Mouse (Mus musculus) kidney, embryonic 16.5 days (tissue): ENCODE data around the gene Map3k11. TPM values are rescaled to one million over a fixed set of nuclear protein-coding genes. Genes with fewer than 3 reads are reported as not detected.
A peak's percentile ranks its signal among the peaks of the same experiment; 100 is the strongest.

ENCODE experiments used
- ATAC-seq: fragments of 200-750 bp; cut with Nextera tagmentation; 2 replicates; pipeline ENCODE4 v1.8.0; 2017; ENCODE audit warnings: moderate TSS enrichment; ENCODE audit not compliant: low FRiP score, low TSS enrichment
- H3K27ac ChIP-seq: fragments of 300-500 bp; sonication (generic); 2 replicates; pipeline ENCODE4 v1.5.1; 2014; ENCODE audit warnings: low read length
- H3K27me3 ChIP-seq: fragments of 300-500 bp; sonication (generic); 2 replicates; pipeline ENCODE4 v1.6.1; 2014; ENCODE audit warnings: low read length, control low read depth, mixed read lengths; ENCODE audit not compliant: insufficient read depth
- H3K36me3 ChIP-seq: fragments of 300-500 bp; sonication (generic); 2 replicates; pipeline ENCODE4 v1.6.1; 2014; ENCODE audit warnings: low read length, control low read depth, mixed read lengths; ENCODE audit not compliant: insufficient read depth
- H3K4me1 ChIP-seq: fragments of 300-500 bp; sonication (generic); 2 replicates; pipeline ENCODE4 v1.6.1; 2014; ENCODE audit warnings: low read length, control low read depth, mixed read lengths; ENCODE audit not compliant: insufficient read depth
- H3K4me2 ChIP-seq: fragments of 300-500 bp; sonication (generic); replicated peaks from 2 replicates; pipeline ENCODE4 v1.6.1; 2014; ENCODE audit warnings: low read depth, low read length
- H3K4me3 ChIP-seq: fragments of 300-500 bp; sonication (generic); 2 replicates; pipeline ENCODE4 v1.5.1; 2014; ENCODE audit warnings: mild to moderate bottlenecking, low read length
- H3K9ac ChIP-seq: fragments of 300-500 bp; sonication (generic); replicated peaks from 2 replicates; pipeline ENCODE4 v1.6.1; 2014; ENCODE audit warnings: low read length
- H3K9me3 ChIP-seq: fragments of 300-500 bp; sonication (generic); 2 replicates; pipeline ENCODE4 v1.6.1; 2016; ENCODE audit warnings: low read length, control low read depth
- WGBS: fragments of 180-500 bp; shearing (Covaris S2); extraction: QIAGEN DNeasy Blood & Tissue Kit; methylation state at CpG from one replicate; pipeline ENCODE4 v1.1.7; 2014; 5-methylcytosine and 5-hydroxymethylcytosine counted together
- polyA plus RNA-seq: library from polyadenylated mRNA; unstranded; fragments of >200 nt; fragmentation: Nextera tagmentation; extraction: Ambion mirVana; gene quantifications from 2 replicates; pipeline ENCODE4 v1.2.1, GENCODE M21; 2015

Gene Map3k11
- 41.5 and 43.8 TPM in 2 replicates for polyA plus RNA-seq

GRCm38 (mm10) chr19:5688200-5689087 is at the start of gene Map3k11, which contains the start of gene Pcnx3:
Map3k11 (plus strand) TSS chr19:5688742.
Pcnx3 (minus strand) TSS chr19:5688908.
- peak within 1 kb of the TSS; percentile 98 for H3K4me2 ChIP-seq
- peaks cover 44% of the 10 kb centered on the region for H3K4me1 ChIP-seq
- H3K36me3 ChIP-seq = peaks cover 41% of the 10 kb centered on the region
- ATAC-seq = peak; percentile 91
- H3K9me3 ChIP-seq = no peaks in the 10 kb centered on the region
- H3K27ac ChIP-seq = peak within 1 kb of the TSS; percentile 98
- H3K4me3 ChIP-seq = peak within 1 kb of the TSS; percentile 89
- H3K27me3 ChIP-seq = no peaks in the 10 kb centered on the region
- peak within 1 kb of the TSS; percentile 86 for H3K9ac ChIP-seq
- under 1% methylated on average over 69 of the region's 69 CpGs for WGBS

GRCm38 (mm10) chr19:5640339-5640738 is 48.2 kb upstream of the Map3k11 start:
- 58% methylated on average over 9 of the region's 9 CpGs for WGBS

GRCm38 (mm10) chr19:5641021-5641420 is 47.5 kb upstream of the Map3k11 start:
- no peak overlapping the region for H3K27ac ChIP-seq
- H3K9me3 ChIP-seq = no peaks in the 10 kb centered on the region
- H3K4me3 ChIP-seq = no peak overlapping the region
- peaks cover 17% of the 10 kb centered on the region for H3K4me1 ChIP-seq
- H3K27me3 ChIP-seq = no peaks in the 10 kb centered on the region
- 94% methylated on average over 17 of the region's 17 CpGs for WGBS
- H3K4me2 ChIP-seq = no peak overlapping the region
- H3K36me3 ChIP-seq = peaks cover 58% of the 10 kb centered on the region
- no peak overlapping the region for H3K9ac ChIP-seq
- no peak for ATAC-seq

More at GRCm38 (mm10) chr19:5640339-5640738, 48.2 kb upstream of the Map3k11 start:
- Histone ChIP-seq H3K4me2 (no peak overlapping the region), H3K36me3 (peaks cover 51% of the 10 kb centered on the region), H3K9ac (peak overlapping the region; percentile 36), H3K4me1 (peaks cover 17% of the 10 kb centered on the region), H3K27ac (no peak overlapping the region), H3K4me3 (no peak overlapping the region), H3K9me3 (no peaks in the 10 kb centered on the region), H3K27me3 (no peaks in the 10 kb centered on the region)
- no peak for ATAC-seq

- no peak for ATAC-seq
- Histone ChIP-seq H3K36me3 (peaks cover 64% of the 10 kb centered on the region), H3K9me3 (no peaks in the 10 kb centered on the region), H3K9ac (no peak overlapping the region), H3K27me3 (no peaks in the 10 kb centered on the region), H3K4me1 (peaks cover 14% of the 10 kb centered on the region), H3K27ac (no peak overlapping the region), H3K4me2 (no peak overlapping the region), H3K4me3 (no peak overlapping the region)
- 88% methylated on average over 8 of the region's 8 CpGs for WGBS
Observed at GRCm38 (mm10) chr19:5641641-5642040, 46.9 kb upstream of the Map3k11 start.

- Histone ChIP-seq H3K4me2 (no peak overlapping the region), H3K27me3 (no peaks in the 10 kb centered on the region), H3K4me1 (peaks cover 18% of the 10 kb centered on the region), H3K36me3 (peaks cover 69% of the 10 kb centered on the region), H3K9me3 (no peaks in the 10 kb centered on the region), H3K4me3 (no peak overlapping the region), H3K27ac (no peak overlapping the region), H3K9ac (no peak overlapping the region)
- WGBS = 94% methylated on average over 9 of the region's 9 CpGs
- no peak for ATAC-seq
Observed at GRCm38 (mm10) chr19:5645280-5645679, 43.3 kb upstream of the Map3k11 start.

- H3K36me3 ChIP-seq = peaks cover 54% of the 10 kb centered on the region
- no peak for ATAC-seq
- no peaks in the 10 kb centered on the region for H3K27me3 ChIP-seq
- H3K9ac ChIP-seq = no peak overlapping the region
- peaks cover 16% of the 10 kb centered on the region for H3K4me1 ChIP-seq
- H3K4me2 ChIP-seq = no peak overlapping the region
- no peak overlapping the region for H3K27ac ChIP-seq
- no peaks in the 10 kb centered on the region for H3K9me3 ChIP-seq
- 93% methylated on average over 8 of the region's 8 CpGs for WGBS
- H3K4me3 ChIP-seq = no peak overlapping the region
Observed at GRCm38 (mm10) chr19:5646731-5647330, 41.7 kb upstream of the Map3k11 start.

GRCm38 (mm10) chr19:5647791-5648190 is 40.8 kb upstream of the Map3k11 start:
- Histone ChIP-seq H3K9me3 (no peaks in the 10 kb centered on the region), H3K27ac (peak overlapping the region; percentile 93), H3K27me3 (no peaks in the 10 kb centered on the region), H3K4me2 (no peak overlapping the region), H3K36me3 (peaks cover 53% of the 10 kb centered on the region), H3K4me3 (no peak overlapping the region), H3K4me1 (peaks cover 16% of the 10 kb centered on the region), H3K9ac (peak overlapping the region; percentile 29; the same call in 1 of the 2 replicates)
- 94% methylated on average over 6 of the region's 6 CpGs for WGBS
- no peak for ATAC-seq

GRCm38 (mm10) chr19:5648401-5649297 is 39.9 kb upstream of the Map3k11 start:
- Histone ChIP-seq H3K4me3 (peak overlapping the region; percentile 37), H3K4me2 (peak overlapping the region; percentile 63), H3K36me3 (peaks cover 52% of the 10 kb centered on the region), H3K27ac (peak overlapping the region; percentile 93), H3K9me3 (no peaks in the 10 kb centered on the region), H3K4me1 (peaks cover 16% of the 10 kb centered on the region), H3K27me3 (no peaks in the 10 kb centered on the region), H3K9ac (peak overlapping the region; percentile 29)
- peak; percentile 92 for ATAC-seq
- 12% methylated on average over 26 of the region's 26 CpGs for WGBS

- Histone ChIP-seq H3K36me3 (peaks cover 49% of the 10 kb centered on the region), H3K4me2 (peak overlapping the region; percentile 63), H3K9me3 (no peaks in the 10 kb centered on the region), H3K9ac (peak overlapping the region; percentile 29), H3K27me3 (no peaks in the 10 kb centered on the region), H3K27ac (peak overlapping the region; percentile 93), H3K4me3 (peak overlapping the region; percentile 37), H3K4me1 (peaks cover 20% of the 10 kb centered on the region)
- peak; percentile 7; the same call in 1 of the 2 replicates for ATAC-seq
- 34% methylated on average over 6 of the region's 6 CpGs for WGBS
Observed at GRCm38 (mm10) chr19:5649298-5649741, 39.2 kb upstream of the Map3k11 start.
